Mouse (Mus musculus) CH12.LX (cell line): Measurements from ENCODE around the gene Top3a. TPM values are rescaled to one million over a fixed set of nuclear protein-coding genes. Genes with fewer than 3 reads are reported as not detected.
A peak's percentile ranks its signal among the peaks of the same experiment; 100 is the strongest.

Source experiments
- DNase-seq: peaks from one replicate; pipeline ENCODE4 v3.0.0-alpha.2; 2013; ENCODE audit errors: extremely low read depth
- H3K27ac ChIP-seq: 2 replicates; pipeline ENCODE4 v1.5.1; 2012; ENCODE audit warnings: low read depth, mild to moderate bottlenecking, control low read depth, moderate library complexity; ENCODE audit not compliant: insufficient read depth
- H3K27me3 ChIP-seq: replicated peaks from 2 replicates; pipeline ENCODE3; 2012; ENCODE audit warnings: inconsistent platforms
- H3K36me3 ChIP-seq, 2 experiments: replicated peaks in 1 of 2; 2 replicates each; pipeline versions ENCODE3 to v1.6.1; 2012; ENCODE audit warnings: inconsistent platforms in 1 of 2, low read length in 1 of 2, mild to moderate bottlenecking in 1 of 2, mixed read lengths in 1 of 2, moderate library complexity in 1 of 2; ENCODE audit not compliant: control insufficient read depth in 1 of 2, insufficient read depth in 1 of 2
- H3K4me1 ChIP-seq, 2 experiments: 2 replicates each; pipeline ENCODE4 v1.6.1; 2012; ENCODE audit warnings: inconsistent platforms in 1 of 2, moderate library complexity in 1 of 2; ENCODE audit not compliant: insufficient read depth in 2 of 2, control insufficient read depth in 1 of 2
- H3K4me2 ChIP-seq: 2 replicates; pipeline ENCODE4 v1.6.1; 2012; ENCODE audit warnings: low read depth, mild to moderate bottlenecking, control low read depth; ENCODE audit not compliant: poor library complexity, insufficient read depth, severe bottlenecking
- H3K4me3 ChIP-seq, 3 experiments: fragments of 150-350 bp in 1 of 3; sonication (generic) in 1 of 3; replicated peaks in 1 of 3; 2 replicates each; pipeline versions ENCODE3 to v1.5.1; 2011 to 2012; ENCODE audit warnings: low read depth in 2 of 3, low read length in 2 of 3, mild to moderate bottlenecking in 2 of 3, moderate library complexity in 2 of 3, control low read depth in 1 of 3, improper control_type of control experiment in 1 of 3, inconsistent platforms in 1 of 3, mixed read lengths in 1 of 3; ENCODE audit not compliant: poor library complexity in 1 of 3
- H3K79me2 ChIP-seq: replicated peaks from 2 replicates; pipeline ENCODE4 v1.6.1; 2012; ENCODE audit warnings: mild to moderate bottlenecking, moderate library complexity; ENCODE audit not compliant: control insufficient read depth, poor library complexity, insufficient read depth, severe bottlenecking; ENCODE audit errors: extremely low read depth
- H3K9ac ChIP-seq: 2 replicates; pipeline ENCODE4 v1.6.1; 2012; ENCODE audit warnings: low read depth, mild to moderate bottlenecking, control low read depth, moderate library complexity; ENCODE audit not compliant: insufficient read depth
- H3K9me3 ChIP-seq: replicated peaks from 2 replicates; pipeline ENCODE3; 2012; ENCODE audit warnings: low read length, inconsistent platforms, mixed read lengths
- CTCF ChIP-seq, 2 experiments: IDR thresholded peaks in 1 of 2; conservative IDR thresholded peaks in 1 of 2; 2 replicates each; pipeline ENCODE4 v1.5.1; 2011 to 2012; ENCODE audit warnings: low read depth in 2 of 2, low read length in 2 of 2, improper control_type of control experiment in 1 of 2, inconsistent platforms in 1 of 2, mild to moderate bottlenecking in 1 of 2, moderate library complexity in 1 of 2
- E2F4 ChIP-seq: IDR thresholded peaks from 2 replicates; pipeline ENCODE4 v1.6.1; 2011; ENCODE audit warnings: low read depth, low read length, improper control_type of control experiment; ENCODE audit not compliant: insufficient replicate concordance
- EP300 ChIP-seq: IDR thresholded peaks from 2 replicates; pipeline ENCODE4 v1.6.1; 2011; ENCODE audit warnings: low read length, improper control_type of control experiment
- ETS1 ChIP-seq: conservative IDR thresholded peaks from 2 replicates; pipeline ENCODE4 v1.6.1; 2012; ENCODE audit warnings: low read depth, mild to moderate bottlenecking, inconsistent platforms, low read length, improper control_type of control experiment, moderate library complexity
- GABPA ChIP-seq: IDR thresholded peaks from 2 replicates; pipeline ENCODE4 v1.6.1; 2012; ENCODE audit warnings: low read depth, low read length, improper control_type of control experiment, inconsistent platforms; ENCODE audit not compliant: insufficient replicate concordance
- IRF4 ChIP-seq: IDR thresholded peaks from 2 replicates; pipeline ENCODE4 v1.6.1; 2014; ENCODE audit warnings: low read depth, mild to moderate bottlenecking, inconsistent platforms, low read length, improper control_type of control experiment
- JUN ChIP-seq: IDR thresholded peaks from 2 replicates; pipeline ENCODE4 v1.6.1; 2011; ENCODE audit warnings: low read depth, mild to moderate bottlenecking, low read length, improper control_type of control experiment, moderate library complexity; ENCODE audit not compliant: insufficient read depth
- MEF2A ChIP-seq: IDR thresholded peaks from 2 replicates; pipeline ENCODE4 v1.6.1; 2014; ENCODE audit warnings: low read depth, mild to moderate bottlenecking, inconsistent platforms, low read length, improper control_type of control experiment, borderline replicate concordance
- MXI1 ChIP-seq: IDR thresholded peaks from 2 replicates; pipeline ENCODE4 v1.6.1; 2011; ENCODE audit warnings: mild to moderate bottlenecking, low read depth, low read length, improper control_type of control experiment
- MYC ChIP-seq: IDR thresholded peaks from 2 replicates; pipeline ENCODE4 v1.6.1; 2011; ENCODE audit warnings: low read depth, mild to moderate bottlenecking, improper control_type of control experiment, low read length
- NRF1 ChIP-seq: IDR thresholded peaks from 2 replicates; pipeline ENCODE4 v1.6.1; 2014; ENCODE audit warnings: low read depth, mild to moderate bottlenecking, inconsistent platforms, low read length, improper control_type of control experiment, moderate library complexity
- POLR2A ChIP-seq: IDR thresholded peaks from 2 replicates; pipeline ENCODE4 v1.6.1; 2011; ENCODE audit warnings: low read depth, mild to moderate bottlenecking, improper control_type of control experiment, low read length
- SIN3A ChIP-seq: IDR thresholded peaks from 2 replicates; pipeline ENCODE4 v1.6.1; 2012; ENCODE audit warnings: low read length, improper control_type of control experiment, inconsistent platforms
- TCF12 ChIP-seq: IDR thresholded peaks from 2 replicates; pipeline ENCODE4 v1.6.1; 2014; ENCODE audit warnings: low read depth, mild to moderate bottlenecking, inconsistent platforms, low read length, improper control_type of control experiment
- UBTF ChIP-seq: IDR thresholded peaks from 2 replicates; pipeline ENCODE4 v1.6.1; 2012; ENCODE audit warnings: low read depth, mild to moderate bottlenecking, inconsistent platforms, low read length, improper control_type of control experiment, moderate library complexity
- ZC3H11A ChIP-seq: IDR thresholded peaks from 2 replicates; pipeline ENCODE4 v1.6.1; 2012; ENCODE audit warnings: low read depth, mild to moderate bottlenecking, inconsistent platforms, low read length, improper control_type of control experiment
- ZKSCAN1 ChIP-seq: IDR thresholded peaks from 2 replicates; pipeline ENCODE4 v1.6.1; 2012; ENCODE audit warnings: low read depth, inconsistent platforms, low read length, improper control_type of control experiment, borderline replicate concordance
- ZMIZ1 ChIP-seq: IDR thresholded peaks from 2 replicates; pipeline ENCODE4 v1.6.1; 2012; ENCODE audit warnings: low read depth, mild to moderate bottlenecking, inconsistent platforms, low read length, improper control_type of control experiment
- dilution Hi-C: fragments of 300-500 bp; cut with MboI; formaldehyde crosslinking; loops from 2 replicates; pipeline ENCODE4 v1.14.3; 2020; ENCODE audit warnings: low sequenced_read_pairs; ENCODE audit not compliant: extremely low pct_unique_long_range_greater_than_20kb, extremely low pct_ligation_motif_present
- in situ Hi-C: fragments of 300-500 bp; cut with MboI; formaldehyde crosslinking; loops from 3 replicates; pipeline ENCODE4 v1.14.3; 2019; ENCODE audit warnings: low sequenced_read_pairs, low pct_ligation_motif_present, low pct_unique_long_range_greater_than_20kb, mixed read lengths
- polyA plus RNA-seq: library from polyadenylated mRNA; unstranded; fragments of >175 nt; gene quantifications from 2 replicates; pipeline ENCODE4 v1.2.1, GENCODE M21; 2012; ENCODE audit warnings: low read depth; ENCODE audit not compliant: insufficient read length
- total RNA-seq, 2 experiments: library from RNA; depleted of rRNA; stranded (reverse); fragments of 300-350 nt in 1 of 2; fragments of >200 nt in 1 of 2; gene quantifications; 2 replicates each; pipeline ENCODE4 v1.2.3; 2012 to 2014

Top3a gene
- total and polyA plus RNA-seq, 3 experiments: 19.6 to 43.7 (median 28.8) TPM

DNA sequence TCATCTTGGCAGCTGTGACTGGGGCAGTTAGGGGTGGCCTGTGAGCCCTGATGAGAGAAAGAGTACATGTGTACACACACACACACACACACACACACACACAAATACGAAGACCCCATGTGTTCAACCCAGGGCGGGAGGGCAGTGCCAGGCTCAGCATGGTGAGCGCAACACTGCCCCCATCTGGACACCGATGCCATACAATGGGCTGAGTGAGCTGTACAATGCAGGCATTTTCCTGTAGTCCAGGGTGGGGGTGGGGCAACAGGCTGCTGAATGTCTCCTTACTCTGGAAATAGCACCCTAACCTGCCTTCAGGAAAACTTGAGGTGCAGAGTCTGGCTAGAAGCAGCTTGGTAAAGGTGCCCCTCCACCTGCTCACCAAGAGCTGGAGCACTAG lies 74.0 kb downstream of the Top3a start (continued):
- no peak for TF ChIP-seq TCF12
- TF ChIP-seq NRF1: peak; percentile 25; the same call in 1 of the 2 replicates
- TF ChIP-seq MEF2A: peak; percentile 44
- TF ChIP-seq ZC3H11A: no peak
- no peak; the same call in 1 of the 2 replicates for TF ChIP-seq IRF4
- TF ChIP-seq ZMIZ1: no peak
- peak; percentile 32 to 84; a peak in 3 of 4 replicates for TF ChIP-seq CTCF (conservative IDR thresholded peaks at IDR 0.05 in 1 of 2, IDR thresholded peaks at IDR 0.05 in 1 of 2; ENCODE audit: low read depth in 2 of 2, low read length in 2 of 2)
- no peak for TF ChIP-seq JUN
- no peak for TF ChIP-seq UBTF

DNA sequence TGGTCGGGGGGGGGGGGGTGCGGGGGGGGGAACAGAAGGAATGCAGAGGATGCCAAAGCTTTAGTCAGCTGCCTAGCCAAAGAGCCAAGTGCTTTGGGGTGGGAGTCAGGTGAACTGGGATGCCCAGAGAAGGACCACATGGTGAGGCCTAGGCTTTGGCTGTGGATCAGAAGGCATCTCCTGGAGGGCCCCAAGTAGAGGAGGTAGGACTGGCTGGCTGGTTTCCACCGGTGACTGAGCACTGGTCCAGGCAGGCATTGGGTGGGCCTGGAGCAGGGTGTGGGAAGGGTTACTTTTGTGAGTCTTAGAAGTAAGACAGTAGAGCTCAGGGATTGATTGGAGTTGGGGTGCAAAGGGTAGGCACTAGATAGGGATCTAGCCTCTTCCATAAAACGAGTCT lies 75.6 kb downstream of the Top3a start:
- TF ChIP-seq POLR2A (no peak), E2F4 (no peak), GABPA (no peak), ZC3H11A (no peak), MYC (no peak), MXI1 (no peak), JUN (no peak), CTCF (conservative IDR thresholded peaks at IDR 0.05 in 1 of 2, IDR thresholded peaks at IDR 0.05 in 1 of 2; ENCODE audit: low read depth in 2 of 2, low read length in 2 of 2) (no peak), SIN3A (no peak), EP300 (no peak), ZKSCAN1 (no peak), ETS1 (no peak)
- in situ Hi-C loops: no loop called here
- Histone ChIP-seq H3K79me2 (no peaks in the 10 kb centered on the region), H3K36me3 (peaks cover 8 to 30% of the 10 kb centered on the region in 2 experiments), H3K4me2 (no peak overlapping the region), H3K4me3 (no peak overlapping the region), H3K27me3 (peaks cover 7% of the 10 kb centered on the region), H3K27ac (no peak overlapping the region), H3K9ac (no peak overlapping the region), H3K4me1 (peaks cover 20 to 46% of the 10 kb centered on the region in 2 experiments), H3K9me3 (no peaks in the 10 kb centered on the region)
- no peak for DNase-seq
- dilution Hi-C loops: no loop called here
